Mouse (Mus musculus) liver, embryonic 14.5 days (tissue): ENCODE data around the gene Rtn4.

Source experiments
- CTCF ChIP-seq: IDR thresholded peaks from 2 replicates; pipeline ENCODE4 v1.5.1; 2016; ENCODE audit warnings: antibody characterized with exemption, low read depth, control low read depth
- EP300 ChIP-seq: IDR thresholded peaks from 2 replicates; pipeline ENCODE4 v1.6.1; 2016; ENCODE audit warnings: antibody characterized with exemption, low read depth

DNA sequence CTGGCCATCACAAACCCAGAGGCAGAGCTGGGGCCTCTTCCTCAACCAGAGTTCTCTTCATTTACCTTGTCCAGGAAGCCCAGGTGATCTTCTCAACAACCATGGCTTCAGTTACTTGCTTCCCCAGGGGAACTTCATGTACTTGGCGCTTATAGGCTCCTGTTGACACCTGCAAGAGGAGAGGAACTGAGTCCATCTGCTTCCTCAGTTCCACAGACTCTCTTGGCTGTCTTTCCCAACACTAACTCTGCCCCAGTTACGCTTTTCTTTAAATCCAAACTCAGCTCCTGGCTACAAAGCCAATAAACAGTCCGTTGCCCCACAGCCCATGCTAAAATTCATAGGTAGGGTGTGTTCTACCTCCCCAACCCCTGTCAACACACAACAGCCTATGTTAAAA, 54.6 kb downstream of the Rtn4 start:
- TF ChIP-seq CTCF: no peak
- TF ChIP-seq EP300: no peak
